Mouse (Mus musculus) macrophage (primary cell): ENCODE results near the gene Gpr37. TPM values are rescaled to one million over a fixed set of nuclear protein-coding genes. Genes with fewer than 3 reads are reported as not detected.

ENCODE experiments used
- H3K27ac ChIP-seq: fragments of 350-480 bp; formaldehyde crosslinking; 2 replicates; pipeline ENCODE4 v1.9.0; 2021
- H3K36me3 ChIP-seq: fragments of 350-480 bp; formaldehyde crosslinking; 2 replicates; pipeline ENCODE4 v1.9.0; 2021; ENCODE audit errors: inconsistent target
- H3K4me3 ChIP-seq: fragments of 350-480 bp; formaldehyde crosslinking; 2 replicates; pipeline ENCODE4 v1.9.0; 2021; ENCODE audit errors: inconsistent target
- H3K79me2 ChIP-seq: fragments of 350-480 bp; formaldehyde crosslinking; 2 replicates; pipeline ENCODE4 v1.9.0; 2021; ENCODE audit errors: inconsistent target
- WGBS: methylation state at CpG from one replicate; pipeline ENCODE4 v1.1.7; 2026; ENCODE audit warnings: inconsistent platforms; ENCODE audit not compliant: missing documents; 5-methylcytosine and 5-hydroxymethylcytosine counted together
- polyA plus RNA-seq: library from polyadenylated mRNA; stranded (reverse); fragments of 250-400 nt; gene quantifications from 3 replicates; pipeline ENCODE4 v1.2.4, GENCODE M21; 2018; ENCODE audit warnings: inconsistent platforms

Gpr37 gene
- polyA plus RNA-seq, 1 experiment from 2014 or later, result not detected

- no peak overlapping the region for H3K27ac ChIP-seq
- no peaks in the 10 kb centered on the region for H3K79me2 ChIP-seq
- 92% methylated on average over 3 of the region's 3 CpGs for WGBS
- H3K4me3 ChIP-seq, result no peak overlapping the region
- no peaks in the 10 kb centered on the region for H3K36me3 ChIP-seq
Measured at GRCm38 (mm10) chr6:25659924-25660675, 30.4 kb downstream of the Gpr37 start.

Other genes starting within 250 kb of the Gpr37 start
- 7.0 to 10.1 TPM (median 10.0 TPM) in 3 replicates for gene Pot1a, start 118.5 kb upstream of the Gpr37 start, polyA plus RNA-seq